Comparison of ENCODE assay signal across 23 mouse cellular contexts in the genomic region with DNA sequence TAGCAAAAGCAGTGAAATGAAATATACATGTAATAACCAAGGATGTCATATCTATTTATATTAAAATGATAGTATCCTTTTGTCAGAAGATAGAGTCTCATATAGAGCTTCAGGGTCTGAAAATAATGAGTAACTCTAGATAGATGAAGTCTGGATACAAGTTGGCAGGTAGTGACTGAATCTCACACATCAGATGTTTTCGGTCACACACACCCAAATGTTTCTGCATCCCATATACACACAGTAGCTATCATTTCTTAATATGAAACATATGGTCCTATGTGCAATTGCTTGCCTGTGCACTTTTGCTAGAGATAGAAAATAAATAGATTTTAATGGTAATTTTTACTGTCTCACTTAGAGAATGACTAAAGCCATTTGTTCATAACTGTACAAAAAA.
DNase-seq lines count a peak whose midpoint lies in the region; ATAC-seq and TF ChIP-seq lines count a peak whose summit lies in the region.
"Had no signal": no experiment of that assay in that cellular context is flagged by ENCODE, and none has a peak within 500 bp of the region (broad histone marks: within the 10 kb centered on the region; RNA-seq: fewer than 3 reads in every experiment).

No protein-coding gene starts in this region.

- no peaks in the 10 kb centered on the region for H3K4me1 ChIP-seq in forebrain, embryonic 14.5 days (ENCODE audit: control insufficient read depth, insufficient read depth, low read length)
- no peaks in the 10 kb centered on the region for H3K4me1 ChIP-seq in forebrain, postnatal 0 days (ENCODE audit: insufficient read depth)
- no peaks in the 10 kb centered on the region for H3K4me1 ChIP-seq in forebrain, embryonic 16.5 days (replicated peaks; ENCODE audit: control insufficient read depth, insufficient read depth, low read length)
- no peaks in the 10 kb centered on the region for H3K4me1 ChIP-seq in forebrain, embryonic 11.5 days (replicated peaks; ENCODE audit: control insufficient read depth, insufficient read depth, low read length)
- H3K4me1 ChIP-seq in lung, embryonic 16.5 days (replicated peaks; ENCODE audit: control insufficient read depth, insufficient read depth, low read length), result no peaks in the 10 kb centered on the region
- H3K4me1 ChIP-seq in lung, postnatal 0 days (ENCODE audit: insufficient read depth, low read depth, low read length), result no peaks in the 10 kb centered on the region
- H3K4me1 ChIP-seq: embryonic facial prominence, embryonic 13.5 days; embryonic facial prominence, embryonic 15.5 days had no signal

- peak; percentile 55; the same call in 1 of the 2 replicates for ATAC-seq in forebrain, embryonic 14.5 days
- ATAC-seq in forebrain, postnatal 0 days, result no peak
- ATAC-seq in forebrain, embryonic 16.5 days, result 0 out of 2 replicates have a peak, but pooled peaks have one; percentile 28
- ATAC-seq in forebrain, embryonic 11.5 days (replicated peaks; ENCODE audit: low FRiP score), result no peak
- ATAC-seq in lung, embryonic 16.5 days (ENCODE audit: low read depth), result peak; percentile 34; the same call in 1 of the 2 replicates
- ATAC-seq in lung, postnatal 0 days, result no peak
- ATAC-seq: activated CD4-positive, CD25-positive, alpha-beta regulatory T cell, adult 4 months; Patski had no signal

- no peak overlapping the region for H3K4me2 ChIP-seq in forebrain, embryonic 14.5 days (ENCODE audit: low read length)
- no peak overlapping the region for H3K4me2 ChIP-seq in forebrain, postnatal 0 days (ENCODE audit: low read depth)
- H3K4me2 ChIP-seq in forebrain, embryonic 16.5 days (ENCODE audit: low read length), result no peak overlapping the region
- no peak overlapping the region for H3K4me2 ChIP-seq in forebrain, embryonic 11.5 days (ENCODE audit: low read depth, low read length, severe bottlenecking)
- no peak overlapping the region for H3K4me2 ChIP-seq in lung, embryonic 16.5 days (ENCODE audit: low read depth, low read length)
- H3K4me2 ChIP-seq in lung, postnatal 0 days (replicated peaks; ENCODE audit: low read depth, low read length), result no peak overlapping the region
- H3K4me2 ChIP-seq: embryonic facial prominence, embryonic 13.5 days; embryonic facial prominence, embryonic 15.5 days had no signal

- H3K27me3 ChIP-seq in forebrain, embryonic 14.5 days (replicated peaks; ENCODE audit: control insufficient read depth, insufficient read depth, low read length), result no peaks in the 10 kb centered on the region
- no peaks in the 10 kb centered on the region for H3K27me3 ChIP-seq in forebrain, postnatal 0 days (ENCODE audit: insufficient read depth, low read length)
- H3K27me3 ChIP-seq in forebrain, embryonic 16.5 days (replicated peaks; ENCODE audit: control insufficient read depth, insufficient read depth, low read length), result no peaks in the 10 kb centered on the region
- no peaks in the 10 kb centered on the region for H3K27me3 ChIP-seq in forebrain, embryonic 11.5 days (ENCODE audit: control insufficient read depth, insufficient read depth, low read length)
- no peaks in the 10 kb centered on the region for H3K27me3 ChIP-seq in lung, embryonic 16.5 days (ENCODE audit: control insufficient read depth, insufficient read depth, low read depth, low read length)
- H3K27me3 ChIP-seq in lung, postnatal 0 days (replicated peaks; ENCODE audit: insufficient read depth, low read length), result no peaks in the 10 kb centered on the region
- H3K27me3 ChIP-seq: embryonic facial prominence, embryonic 13.5 days; embryonic facial prominence, embryonic 15.5 days; Patski had no signal

- no peak overlapping the region for H3K9ac ChIP-seq in forebrain, embryonic 14.5 days (ENCODE audit: low read length)
- no peak overlapping the region for H3K9ac ChIP-seq in forebrain, postnatal 0 days
- H3K9ac ChIP-seq in forebrain, embryonic 16.5 days (replicated peaks; ENCODE audit: low read depth, low read length), result no peak overlapping the region
- H3K9ac ChIP-seq in forebrain, embryonic 11.5 days (ENCODE audit: low read length), result no peak overlapping the region
- no peak overlapping the region for H3K9ac ChIP-seq in lung, embryonic 16.5 days (ENCODE audit: low read length)
- no peak overlapping the region for H3K9ac ChIP-seq in lung, postnatal 0 days (replicated peaks; ENCODE audit: low read depth)
- H3K9ac ChIP-seq: embryonic facial prominence, embryonic 13.5 days; embryonic facial prominence, embryonic 15.5 days had no signal

- H3K9me3 ChIP-seq in forebrain, embryonic 14.5 days (replicated peaks; ENCODE audit: control insufficient read depth, low read length), result no peaks in the 10 kb centered on the region
- H3K9me3 ChIP-seq in forebrain, postnatal 0 days (ENCODE audit: low read length), result no peaks in the 10 kb centered on the region
- no peaks in the 10 kb centered on the region for H3K9me3 ChIP-seq in forebrain, embryonic 16.5 days (ENCODE audit: control insufficient read depth, low read length)
- H3K9me3 ChIP-seq in forebrain, embryonic 11.5 days (ENCODE audit: control insufficient read depth, low read length), result no peaks in the 10 kb centered on the region
- H3K9me3 ChIP-seq in lung, embryonic 16.5 days (ENCODE audit: control insufficient read depth, low read length), result no peaks in the 10 kb centered on the region
- H3K9me3 ChIP-seq in lung, postnatal 0 days (ENCODE audit: low read length), result no peaks in the 10 kb centered on the region
- H3K9me3 ChIP-seq: embryonic facial prominence, embryonic 13.5 days; embryonic facial prominence, embryonic 15.5 days had no signal

- TF ChIP-seq CTCF in forebrain, postnatal 0 days (IDR thresholded peaks at IDR 0.05; ENCODE audit: low read depth), result no peak
- no peak for TF ChIP-seq CTCF in lung, postnatal 0 days (IDR thresholded peaks at IDR 0.05)
- TF ChIP-seq CTCF in brain, embryonic 14.5 days (IDR thresholded peaks at IDR 0.05; ENCODE audit: borderline replicate concordance, extremely low read depth, insufficient read depth, insufficient read length), result no peak

- 84% methylated on average over 1 of the region's 1 CpGs for WGBS in forebrain, embryonic 14.5 days
- WGBS in forebrain, postnatal 0 days, result 76% methylated on average over 1 of the region's 1 CpGs
- 74% methylated on average over 1 of the region's 1 CpGs for WGBS in forebrain, embryonic 16.5 days
- 88% methylated on average over 1 of the region's 1 CpGs for WGBS in forebrain, embryonic 11.5 days
- WGBS in lung, embryonic 16.5 days, result 63% methylated on average over 1 of the region's 1 CpGs
- WGBS in lung, postnatal 0 days, result 68% methylated on average over 1 of the region's 1 CpGs

- no peak overlapping the region for H3K27ac ChIP-seq in forebrain, embryonic 14.5 days (ENCODE audit: low read depth, low read length)
- no peak overlapping the region for H3K27ac ChIP-seq in forebrain, postnatal 0 days (ENCODE audit: low read depth, low read length)
- no peak overlapping the region for H3K27ac ChIP-seq in forebrain, embryonic 16.5 days (ENCODE audit: low read length)
- H3K27ac ChIP-seq in forebrain, embryonic 11.5 days (ENCODE audit: low read depth, low read length), result no peak overlapping the region
- H3K27ac ChIP-seq in lung, embryonic 16.5 days (ENCODE audit: low read length), result no peak overlapping the region
- H3K27ac ChIP-seq in lung, postnatal 0 days (ENCODE audit: low read length), result no peak overlapping the region
- H3K27ac ChIP-seq: embryonic facial prominence, embryonic 13.5 days; embryonic facial prominence, embryonic 15.5 days had no signal

- DNase-seq in forebrain, embryonic 14.5 days (ENCODE audit: low spot score), result peak; percentile 42
- no peak for DNase-seq in forebrain, postnatal 0 days
- no peak for DNase-seq in forebrain, embryonic 11.5 days (ENCODE audit: low spot score)
- DNase-seq in lung, postnatal 0 days (ENCODE audit: low spot score), result no peak
- DNase-seq in brain, embryonic 14.5 days (ENCODE audit: low read depth), result peak; percentile 63
- no peak for DNase-seq in ovary, postnatal 10 days (ENCODE audit: low spot score)
- DNase-seq: adrenal gland, adult 8-10 months; adrenal gland, postnatal 14 days; adrenal gland, postnatal 36 days; cerebellum, adult 11 months; cerebellum, adult 18-20 months; cerebellum, adult 8-10 months; cerebellum, adult 9-11 months; cerebellum, postnatal 14 days; cerebellum, postnatal 36 days; embryo, embryonic 11 days had no signal

- no peak overlapping the region for H3K4me3 ChIP-seq in forebrain, embryonic 14.5 days (ENCODE audit: low read depth, low read length)
- no peak overlapping the region for H3K4me3 ChIP-seq in forebrain, postnatal 0 days (ENCODE audit: low read depth, low read length)
- H3K4me3 ChIP-seq in forebrain, embryonic 16.5 days (replicated peaks; ENCODE audit: low read length), result no peak overlapping the region
- H3K4me3 ChIP-seq in forebrain, embryonic 11.5 days (ENCODE audit: low read depth, low read length), result no peak overlapping the region
- no peak overlapping the region for H3K4me3 ChIP-seq in lung, embryonic 16.5 days (ENCODE audit: low read length)
- no peak overlapping the region for H3K4me3 ChIP-seq in lung, postnatal 0 days (ENCODE audit: low read depth, low read length)
- H3K4me3 ChIP-seq: embryonic facial prominence, embryonic 13.5 days; embryonic facial prominence, embryonic 15.5 days; erythroblast, embryonic 14.5 days had no signal

- no peak for TF ChIP-seq EP300 in lung, postnatal 0 days (IDR thresholded peaks at IDR 0.05)

- H3K36me3 ChIP-seq in forebrain, embryonic 14.5 days (ENCODE audit: control insufficient read depth, insufficient read depth, low read length), result no peaks in the 10 kb centered on the region
- H3K36me3 ChIP-seq in forebrain, postnatal 0 days (ENCODE audit: insufficient read depth), result no peaks in the 10 kb centered on the region
- no peaks in the 10 kb centered on the region for H3K36me3 ChIP-seq in forebrain, embryonic 16.5 days (ENCODE audit: control insufficient read depth, insufficient read depth)
- no peaks in the 10 kb centered on the region for H3K36me3 ChIP-seq in forebrain, embryonic 11.5 days (ENCODE audit: control insufficient read depth, insufficient read depth, low read length)
- H3K36me3 ChIP-seq in lung, embryonic 16.5 days (ENCODE audit: control insufficient read depth, insufficient read depth, low read length), result no peaks in the 10 kb centered on the region
- no peaks in the 10 kb centered on the region for H3K36me3 ChIP-seq in lung, postnatal 0 days (ENCODE audit: insufficient read depth, low read length)
- H3K36me3 ChIP-seq: embryonic facial prominence, embryonic 13.5 days; embryonic facial prominence, embryonic 15.5 days had no signal

- no peak for TF ChIP-seq POLR2A in brain, embryonic 14.5 days (IDR thresholded peaks at IDR 0.05; ENCODE audit: borderline replicate concordance, extremely low read depth, insufficient read depth, insufficient read length, poor library complexity, severe bottlenecking)

Comparison
In these comparisons a context has a peak if more than half of its experiments do, and no peak if none do; other contexts are left out.
1. ATAC-seq: peak in forebrain, embryonic 14.5 days (single experiment), forebrain, embryonic 16.5 days (single experiment) and lung, embryonic 16.5 days (single experiment); none in forebrain, postnatal 0 days (single experiment), forebrain, embryonic 11.5 days (single experiment) and lung, postnatal 0 days (single experiment).
2. DNase-seq: peak in forebrain, embryonic 14.5 days (single experiment) and brain, embryonic 14.5 days (single experiment); none in forebrain, postnatal 0 days (single experiment), forebrain, embryonic 11.5 days (single experiment), lung, postnatal 0 days (single experiment) and ovary, postnatal 10 days (single experiment).